Mouse (Mus musculus) c-Kit-positive CD71-positive TER-119-negative erythroid progenitor cells, embryonic 14.5 days (primary cell): ENCODE measurements at regions not wholly inside any gene's neighbourhood (a gene's known extent, or its start where the extent isn't known, plus 50 kb on each side); places are given as distances from the start of the nearest gene placed in this dataset.

Experiments used
- DNase-seq: peaks from one replicate; pipeline ENCODE4 v3.0.0-alpha.2; 2013; ENCODE audit warnings: low read depth

- no peak for DNase-seq
Observed at GRCm38 (mm10) chr12:27283964-27284363, 58.4 kb downstream of the Sox11 start.

GRCm38 (mm10) chr12:27261965-27262364, 80.4 kb downstream of the Sox11 start:
- no peak for DNase-seq

- no peak for DNase-seq
Observed at GRCm38 (mm10) chr12:27254125-27254524, 88.2 kb downstream of the Sox11 start.

- no peak for DNase-seq
Observed at GRCm38 (mm10) chr12:27251521-27251920, 90.9 kb downstream of the Sox11 start.

GRCm38 (mm10) chr12:27248545-27248855, 93.9 kb downstream of the Sox11 start:
- DNase-seq, result no peak

- DNase-seq, result no peak
Observed at GRCm38 (mm10) chr12:27247756-27248544, 94.4 kb downstream of the Sox11 start.

GRCm38 (mm10) chr12:27235748-27236147, 106.6 kb downstream of the Sox11 start:
- DNase-seq, result no peak

- DNase-seq, result no peak
Observed at GRCm38 (mm10) chr12:27221541-27221940, 120.8 kb downstream of the Sox11 start.

- DNase-seq, result no peak
Observed at GRCm38 (mm10) chr12:27201191-27201590, 141.2 kb downstream of the Sox11 start.

GRCm38 (mm10) chr12:27194001-27194400, 148.4 kb downstream of the Sox11 start:
- no peak for DNase-seq

GRCm38 (mm10) chr12:27191916-27192315, 150.5 kb downstream of the Sox11 start:
- no peak for DNase-seq

- DNase-seq, result no peak
Observed at GRCm38 (mm10) chr12:27187480-27187879, 154.9 kb downstream of the Sox11 start.

- DNase-seq, result no peak
Observed at GRCm38 (mm10) chr12:27182397-27183375, 159.7 kb downstream of the Sox11 start.

- DNase-seq, result no peak
Observed at GRCm38 (mm10) chr12:27173561-27173960, 168.8 kb downstream of the Sox11 start.

GRCm38 (mm10) chr12:27173151-27173550, 169.2 kb downstream of the Sox11 start:
- no peak for DNase-seq

GRCm38 (mm10) chr12:27171595-27171994, 170.8 kb downstream of the Sox11 start:
- no peak for DNase-seq

- DNase-seq, result no peak
Observed at GRCm38 (mm10) chr12:27164920-27165504, 177.4 kb downstream of the Sox11 start.

- no peak for DNase-seq
Observed at GRCm38 (mm10) chr12:27160063-27160686, 182.2 kb downstream of the Sox11 start.

GRCm38 (mm10) chr12:27159416-27160062, 182.8 kb downstream of the Sox11 start:
- no peak for DNase-seq

- DNase-seq, result no peak
Observed at GRCm38 (mm10) chr12:27150871-27151853, 191.2 kb downstream of the Sox11 start.
